Mouse (Mus musculus) spleen, postnatal 4 days (tissue): ENCODE results near the gene Mib2.
"Not testable (repeated sequence)": the region's sequence is repeated elsewhere in the genome, so short reads cannot be mapped to it uniquely, and the experiment has no call there.

Source experiments
- DNase-seq, 2 experiments: peaks; one replicate each; pipeline ENCODE4 v3.0.0; 2022; ENCODE audit warnings: low spot score in 2 of 2

Mib2 gene

GRCm38 (mm10) chr4:155670236-155670635 lies 1.2 kb upstream of the Mib2 start:
- DNase-seq, result peak in 1 of 2 experiments; percentile 48

GRCm38 (mm10) chr4:155669598-155670075 lies 639 bp upstream of the Mib2 start:
- DNase-seq, result no peak

- no peak for DNase-seq
Observed at GRCm38 (mm10) chr4:155666903-155667302, 2.1 kb downstream of the Mib2 start.

GRCm38 (mm10) chr4:155660641-155661040 lies 8.4 kb downstream of the Mib2 start:
- DNase-seq, result no peak

GRCm38 (mm10) chr4:155658961-155659360 lies 10.0 kb downstream of the Mib2 start:
- DNase-seq, result no peak

- no peak for DNase-seq
Observed at GRCm38 (mm10) chr4:155656214-155656751, 12.7 kb downstream of the Mib2 start.

- peak; percentile 23 to 65 for DNase-seq
Observed at GRCm38 (mm10) chr4:155654456-155655298, 14.3 kb downstream of the Mib2 start.

- DNase-seq, result no peak
Observed at GRCm38 (mm10) chr4:155654183-155654455, 14.9 kb downstream of the Mib2 start.

GRCm38 (mm10) chr4:155653451-155654182 lies 15.4 kb downstream of the Mib2 start:
- no peak for DNase-seq

GRCm38 (mm10) chr4:155653086-155653450 lies 15.9 kb downstream of the Mib2 start, which contains the start of gene Mmp23:
Mmp23 (minus strand) TSS chr4:155653384.
- DNase-seq, result peak; percentile 16 to 68

- DNase-seq, result no peak
Observed at GRCm38 (mm10) chr4:155652283-155653085, 16.5 kb downstream of the Mib2 start.

- DNase-seq, result peak in 1 of 2 experiments; percentile 16
Observed at GRCm38 (mm10) chr4:155651553-155652269, 17.3 kb downstream of the Mib2 start.

GRCm38 (mm10) chr4:155649355-155649754 lies 19.6 kb downstream of the Mib2 start:
- DNase-seq, result no peak

- DNase-seq, result no peak
Observed at GRCm38 (mm10) chr4:155645721-155646120, 23.3 kb downstream of the Mib2 start.

- not testable (repeated sequence) for DNase-seq
Observed at GRCm38 (mm10) chr4:155645308-155645707, 23.7 kb downstream of the Mib2 start, which contains the start of gene Gm10563. Gm10563 (minus strand) TSS chr4:155645408.

- DNase-seq, result no peak
Observed at GRCm38 (mm10) chr4:155643531-155643930, 25.5 kb downstream of the Mib2 start.

GRCm38 (mm10) chr4:155635766-155636499 lies 33.1 kb downstream of the Mib2 start:
- DNase-seq, result no peak

GRCm38 (mm10) chr4:155630267-155630666 lies 38.7 kb downstream of the Mib2 start:
- DNase-seq, result no peak

- peak; percentile 91 to 95 for DNase-seq
Observed at GRCm38 (mm10) chr4:155624338-155625291, 44.4 kb downstream of the Mib2 start, which contains the start of gene Cdk11b. Cdk11b (plus strand) TSS chr4:155624854.
